Mouse (Mus musculus) G1E (cell line): Measurements from ENCODE around the gene Tlr11.

ENCODE experiments used
- CTCF ChIP-seq: IDR thresholded peaks from 2 replicates; pipeline ENCODE4 v1.5.1; 2012; ENCODE audit warnings: low read depth, low read length, inconsistent platforms, mixed read lengths
- GATA1 ChIP-seq: IDR thresholded peaks from 2 replicates; pipeline ENCODE4 v1.6.1; 2012; ENCODE audit warnings: borderline replicate concordance, low read length, inconsistent platforms, mixed read lengths

DNA sequence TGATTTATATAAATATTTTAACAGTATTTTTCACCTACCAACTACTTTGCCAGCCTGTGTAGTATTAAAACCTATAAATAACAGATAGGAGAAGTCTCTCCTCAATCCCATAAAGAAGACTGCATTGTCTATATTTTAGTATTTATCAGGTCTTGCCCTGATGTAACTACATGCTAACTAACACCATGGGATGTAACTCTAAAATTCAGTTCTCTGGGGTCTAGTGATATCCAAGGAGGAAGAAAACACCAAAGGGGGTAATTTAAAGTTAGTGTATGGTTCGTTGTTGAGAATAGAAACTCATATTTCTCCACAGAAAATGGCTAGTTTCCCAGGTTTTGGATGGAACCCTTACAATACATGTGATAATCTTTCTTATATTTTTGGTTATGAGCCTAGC is 31.1 kb upstream of the Tlr11 start, which contains the start of gene Olfr734:
- TF ChIP-seq GATA1 (no peak), CTCF (no peak)
